In genomic region chr4:10914766-10915165, GRCm38 (mm10) we compare ENCODE assay signal across 11 mouse cellular contexts. TPM values are rescaled to one million over a fixed set of nuclear protein-coding genes. Genes with fewer than 3 reads are reported as not detected.
DNase-seq lines count a peak whose midpoint lies in the region; ATAC-seq and TF ChIP-seq lines count a peak whose summit lies in the region.
"Had no signal": no experiment of that assay in that cellular context is flagged by ENCODE, and none has a peak within 500 bp of the region (broad histone marks: within the 10 kb centered on the region; RNA-seq: fewer than 3 reads in every experiment).

No protein-coding gene starts in this region.

- TF ChIP-seq CTCF in C2C12 (IDR thresholded peaks at IDR 0.05; ENCODE audit: control insufficient read depth, insufficient read depth, insufficient read length) (no peak), MEL (IDR thresholded peaks at IDR 0.05 in 2 of 3, conservative IDR thresholded peaks at IDR 0.05 in 1 of 3; ENCODE audit: control insufficient read depth in 1 of 3, insufficient read depth in 1 of 3, low read depth in 2 of 3, low read length in 3 of 3, poor library complexity in 1 of 3, severe bottlenecking in 1 of 3) (no peak)
- TF ChIP-seq CTCF in lung, adult 2 months (IDR thresholded peaks at IDR 0.05; ENCODE audit: insufficient read depth, low read length): no peak

- ATAC-seq in hematopoietic stem cell, adult 5-6 weeks (replicated peaks in 1 of 2; ENCODE audit: insufficient read depth in 1 of 2, low FRiP score in 2 of 2, low TSS enrichment in 1 of 2, low read depth in 1 of 2, poor library complexity in 2 of 2, severe bottlenecking in 2 of 2): peak; percentile 70 to 71
- ATAC-seq: hindbrain, postnatal 0 days had no signal

- H3K9me3 ChIP-seq in MEL (replicated peaks; ENCODE audit: insufficient read depth, low read length): no peaks in the 10 kb centered on the region
- no peaks in the 10 kb centered on the region for H3K9me3 ChIP-seq in limb, embryonic 10.5 days (replicated peaks)

- no peak for TF ChIP-seq POLR2A in MEL (IDR thresholded peaks at IDR 0.05; ENCODE audit: control insufficient read depth in 1 of 2, insufficient read depth in 1 of 2, low read depth in 1 of 2, low read length in 2 of 2, poor library complexity in 1 of 2)
- TF ChIP-seq POLR2A in lung, adult 2 months (IDR thresholded peaks at IDR 0.05; ENCODE audit: borderline replicate concordance, extremely low read depth, low read depth, low read length): no peak

- no peak overlapping the region for H3K9ac ChIP-seq in MEL (ENCODE audit: control insufficient read depth, low read depth, low read length, poor library complexity, severe bottlenecking)

- peaks cover 5 to 20% of the 10 kb centered on the region in 2 experiments for H3K4me1 ChIP-seq in MEL (ENCODE audit: control insufficient read depth in 1 of 2, insufficient read depth in 2 of 2, low read length in 2 of 2)
- peaks cover 12% of the 10 kb centered on the region; the same call in 1 of the 2 replicates for H3K4me1 ChIP-seq in limb, embryonic 10.5 days
- no peaks in the 10 kb centered on the region for H3K4me1 ChIP-seq in lung, adult 2 months (ENCODE audit: control insufficient read depth, insufficient read depth, low read length)

- no peak overlapping the region for H3K27ac ChIP-seq in MEL (ENCODE audit: control insufficient read depth, low read depth, low read length)
- H3K27ac ChIP-seq in limb, embryonic 10.5 days: no peak overlapping the region
- H3K27ac ChIP-seq: hindbrain, postnatal 0 days; left cerebral cortex, adult 2 months had no signal

- no peaks in the 10 kb centered on the region for H3K79me3 ChIP-seq in C2C12 (ENCODE audit: low read depth)

- H3K79me2 ChIP-seq in C2C12 (ENCODE audit: control insufficient read depth, insufficient read depth) (no peaks in the 10 kb centered on the region), MEL (ENCODE audit: control insufficient read depth, insufficient read depth, low read length, poor library complexity) (no peaks in the 10 kb centered on the region)

- DNase-seq in MEL (ENCODE audit: low read depth, low spot score): peak; percentile 83
- DNase-seq in spleen, postnatal 10 days (ENCODE audit: low spot score in 2 of 2): peak; percentile 62 to 86
- DNase-seq in kidney, postnatal 4 days: no peak
- no peak for DNase-seq in limb, embryonic 10.5 days (ENCODE audit: low spot score)
- DNase-seq in right cerebral cortex, postnatal 14 days: no peak
- DNase-seq in lung, adult 2 months: no peak
- DNase-seq: cerebellum, adult 18-20 months had no signal

- 69% methylated on average over 2 of the region's 2 CpGs for whole genome bisulfite sequencing in limb, embryonic 10.5 days
- WGBS in lung, adult 2 months: 61% methylated on average over 2 of the region's 2 CpGs

- no peaks in the 10 kb centered on the region for H3K27me3 ChIP-seq in C2C12 (ENCODE audit: control insufficient read depth, insufficient read depth, insufficient read length)
- no peaks in the 10 kb centered on the region for H3K27me3 ChIP-seq in MEL (ENCODE audit: control insufficient read depth in 1 of 2, insufficient read depth in 2 of 2, low read length in 2 of 2)
- no peaks in the 10 kb centered on the region for H3K27me3 ChIP-seq in limb, embryonic 10.5 days (ENCODE audit: low read depth, poor library complexity, severe bottlenecking)

- TF ChIP-seq EP300 in MEL (IDR thresholded peaks at IDR 0.05; ENCODE audit: low read depth in 1 of 2, low read length in 2 of 2): peak; percentile 93 to 94

- H3K36me3 ChIP-seq in C2C12 (ENCODE audit: control insufficient read depth, insufficient read depth) (no peaks in the 10 kb centered on the region), MEL (ENCODE audit: control insufficient read depth in 1 of 2, insufficient read depth in 2 of 2, low read length in 2 of 2) (peaks cover 0 to 13% of the 10 kb centered on the region in 2 experiments; a peak in 2 of 4 replicates)
- no peaks in the 10 kb centered on the region for H3K36me3 ChIP-seq in limb, embryonic 10.5 days

- H3ac ChIP-seq in C2C12 (ENCODE audit: control insufficient read depth, insufficient read length, low read depth): no peak overlapping the region

- no peak for TF ChIP-seq RAD21 in MEL (IDR thresholded peaks at IDR 0.05; ENCODE audit: low read depth, low read length)

- H3K4me3 ChIP-seq in C2C12 (ENCODE audit: insufficient read depth, poor library complexity, severe bottlenecking) (no peak overlapping the region), MEL (ENCODE audit: control insufficient read depth in 1 of 2, insufficient read depth in 1 of 2, low read depth in 2 of 2, low read length in 2 of 2) (no peak overlapping the region)
- no peak overlapping the region for H3K4me3 ChIP-seq in limb, embryonic 10.5 days
- H3K4me3 ChIP-seq in lung, adult 2 months (replicated peaks; ENCODE audit: extremely low read depth, low read depth, low read length): no peak overlapping the region
- H3K4me3 ChIP-seq: left cerebral cortex, adult 2 months had no signal

TF ChIP-seq in C2C12, 6 proteins besides CTCF, POLR2A, EP300 and RAD21:
- TF ChIP-seq MYOD1 (IDR thresholded peaks at IDR 0.05; ENCODE audit: control insufficient read depth, insufficient read length, low read depth): peak; percentile 21
- no peak for TF ChIP-seq MYOG (IDR thresholded peaks at IDR 0.05; ENCODE audit: control insufficient read depth, extremely low read depth, insufficient read length)
- TF ChIP-seq FOSL1 (IDR thresholded peaks at IDR 0.05; ENCODE audit: insufficient read depth, low read length, poor library complexity, severe bottlenecking): no peak
- no peak for TF ChIP-seq USF1 (IDR thresholded peaks at IDR 0.05; ENCODE audit: low read depth)
- TF ChIP-seq CEBPB (IDR thresholded peaks at IDR 0.05; ENCODE audit: low read depth): no peak

TF ChIP-seq in MEL, 35 proteins besides CTCF, POLR2A, EP300 and RAD21 (continues in another document):
- TF ChIP-seq ZNF384 (IDR thresholded peaks at IDR 0.05; ENCODE audit: low read depth, low read length) (no peak), MAZ (IDR thresholded peaks at IDR 0.05; ENCODE audit: low read depth, low read length) (peak; percentile 69; the same call in 1 of the 2 replicates), NELFE (IDR thresholded peaks at IDR 0.05; ENCODE audit: low read depth, low read length) (no peak), MXI1 (IDR thresholded peaks at IDR 0.05; ENCODE audit: low read depth, low read length) (peak; percentile 61), SIN3A (IDR thresholded peaks at IDR 0.05; ENCODE audit: low read length) (peak; percentile 81), USF1 (IDR thresholded peaks at IDR 0.05; ENCODE audit: low read depth, low read length) (no peak), POLR2AphosphoS5 (IDR thresholded peaks at IDR 0.05; ENCODE audit: borderline replicate concordance, low read depth, low read length) (no peak), UBTF (IDR thresholded peaks at IDR 0.05; ENCODE audit: borderline replicate concordance, insufficient read depth, low read depth, low read length) (no peak), KAT2A (conservative IDR thresholded peaks at IDR 0.05; ENCODE audit: low read depth, low read length) (no peak), TBP (IDR thresholded peaks at IDR 0.05; ENCODE audit: low read depth, low read length) (no peak), MYC (IDR thresholded peaks at IDR 0.05; ENCODE audit: low read depth, low read length) (peak; percentile 74; the same call in 1 of the 2 replicates), BHLHE40 (IDR thresholded peaks at IDR 0.05; ENCODE audit: borderline replicate concordance, low read depth, low read length) (peak; percentile 71; the same call in 1 of the 2 replicates), ZC3H11A (IDR thresholded peaks at IDR 0.05; ENCODE audit: low read depth, low read length) (no peak), MEF2A (IDR thresholded peaks at IDR 0.05; ENCODE audit: extremely low read depth, insufficient replicate concordance, low read depth, low read length, poor library complexity, severe bottlenecking) (no peak), ETS1 (IDR thresholded peaks at IDR 0.05; ENCODE audit: low read depth, low read length) (peak; percentile 99), RCOR1 (IDR thresholded peaks at IDR 0.05; ENCODE audit: low read depth, low read length) (peak; percentile 76), E2F4 (IDR thresholded peaks at IDR 0.05; ENCODE audit: borderline replicate concordance, low read depth, low read length) (no peak), ELF1 (IDR thresholded peaks at IDR 0.05; ENCODE audit: low read depth, low read length) (no peak), GATA1 (IDR thresholded peaks at IDR 0.05; ENCODE audit: low read depth, low read length) (peak; percentile 88), MAFK (IDR thresholded peaks at IDR 0.05; ENCODE audit: borderline replicate concordance, low read depth, low read length) (peak; percentile 61; the same call in 1 of the 2 replicates), GABPA (IDR thresholded peaks at IDR 0.05; ENCODE audit: low read depth, low read length) (no peak), JUND (IDR thresholded peaks at IDR 0.05; ENCODE audit: low read depth, low read length) (no peak), CHD2 (IDR thresholded peaks at IDR 0.05; ENCODE audit: low read length) (no peak; the same call in 1 of the 2 replicates), ZKSCAN1 (IDR thresholded peaks at IDR 0.05; ENCODE audit: low read depth, low read length) (no peak), NRF1 (IDR thresholded peaks at IDR 0.05; ENCODE audit: insufficient read depth, low read depth, low read length, poor library complexity, severe bottlenecking) (no peak), TCF12 (IDR thresholded peaks at IDR 0.05; ENCODE audit: low read depth, low read length) (peak; percentile 98), USF2 (IDR thresholded peaks at IDR 0.05; ENCODE audit: borderline replicate concordance in 1 of 2, insufficient read depth in 1 of 2, low read depth in 1 of 2, low read length in 2 of 2) (no peak), MYB (IDR thresholded peaks at IDR 0.05; ENCODE audit: low read depth, low read length) (no peak), POLR2AphosphoS2 (IDR thresholded peaks at IDR 0.05; ENCODE audit: low read length) (no peak), TAL1 (IDR thresholded peaks at IDR 0.05; ENCODE audit: low read length) (peak; percentile 98), ZMIZ1 (IDR thresholded peaks at IDR 0.05; ENCODE audit: low read depth, low read length) (no peak), CHD1 (IDR thresholded peaks at IDR 0.05; ENCODE audit: low read depth, low read length) (no peak), HCFC1 (IDR thresholded peaks at IDR 0.05; ENCODE audit: low read depth, low read length) (no peak)

RNA-seq across cellular contexts. Expression of gene 2610301B20Rik, which starts 40.5 kb away (rescaled TPM):
- polyA plus RNA-seq in C2C12 (2012; fragmentation: generic; extraction: Trizol) (4.8 TPM), MEL (2012; ENCODE audit: insufficient read depth in 1 of 2, insufficient read length in 2 of 2, low read depth in 1 of 2, low replicate concordance in 2 of 2, missing spikeins in 1 of 2) (10 to 100 TPM in 1 of 2 experiments, not detected in 1; 15.7 TPM)
- total RNA-seq in MEL (2012; rRNA removed): 12.6 and 13.3 TPM in 2 replicates
- 14.9 and 15.4 TPM in 2 replicates for total RNA-seq in hematopoietic stem cell, adult 5-6 weeks (2017)
- polyA plus RNA-seq in limb, embryonic 10.5 days (2016; fragmentation: Nextera tagmentation; extraction: Ambion mirVana): 20.1 and 26.6 TPM in 2 replicates
- polyA plus RNA-seq in lung, adult 2 months (2012; rRNA removed): 5.5 and 7.3 TPM in 2 replicates

Comparison
In these comparisons a context has a peak if more than half of its experiments do, and no peak if none do; other contexts are left out.
1. DNase-seq: peak in MEL (single experiment) and spleen, postnatal 10 days (2 of 2); none in kidney, postnatal 4 days (0 of 2), limb, embryonic 10.5 days (single experiment), right cerebral cortex, postnatal 14 days (single experiment) and lung, adult 2 months (single experiment).